Mouse (Mus musculus): ENCODE measurements around the gene Auts2.

- TF ChIP-seq POLR2A (IDR thresholded peaks at IDR 0.05; ENCODE audit: low read depth, low read length): no peak
- TF ChIP-seq CTCF (IDR thresholded peaks at IDR 0.05; ENCODE audit: extremely low read depth, insufficient read length, insufficient replicate concordance, low read depth, low read length): no peak
Measured at GRCm38 (mm10) chr5:131650381-131650891, 892.7 kb downstream of the Auts2 start.

Data from small intestine, adult 2 months (tissue).